Mouse (Mus musculus) lung, embryonic 14.5 days (tissue): ENCODE data around the gene Apol9a. TPM values are rescaled to one million over a fixed set of nuclear protein-coding genes. Genes with fewer than 3 reads are reported as not detected.
"Not testable (repeated sequence)": the region's sequence is repeated elsewhere in the genome, so short reads cannot be mapped to it uniquely, and the experiment has no call there.

Experiments used
- ATAC-seq: fragments of 200-750 bp; cut with Nextera tagmentation; 2 replicates; pipeline ENCODE4 v1.8.0; 2017; ENCODE audit warnings: mild to moderate bottlenecking, moderate TSS enrichment, moderate library complexity; ENCODE audit not compliant: insufficient read depth
- DNase-seq: peaks from one replicate; pipeline ENCODE4 v3.0.0-alpha.2; 2015
- H3K27ac ChIP-seq: fragments of 300-500 bp; sonication (generic); 2 replicates; pipeline ENCODE4 v1.5.1; 2014; ENCODE audit warnings: low read depth, mild to moderate bottlenecking, moderate library complexity
- H3K27me3 ChIP-seq: fragments of 300-500 bp; sonication (generic); 2 replicates; pipeline ENCODE4 v1.6.1; 2014; ENCODE audit warnings: low read length, control low read depth; ENCODE audit not compliant: insufficient read depth
- H3K36me3 ChIP-seq: fragments of 300-500 bp; sonication (generic); 2 replicates; pipeline ENCODE4 v1.6.1; 2014; ENCODE audit warnings: control low read depth; ENCODE audit not compliant: insufficient read depth
- H3K4me1 ChIP-seq: fragments of 300-500 bp; sonication (generic); 2 replicates; pipeline ENCODE4 v1.6.1; 2014; ENCODE audit warnings: antibody characterized with exemption, control low read depth; ENCODE audit not compliant: insufficient read depth
- H3K4me2 ChIP-seq: fragments of 300-500 bp; sonication (generic); 2 replicates; pipeline ENCODE4 v1.6.1; 2014; ENCODE audit warnings: mild to moderate bottlenecking
- H3K4me3 ChIP-seq: fragments of 300-500 bp; sonication (generic); 2 replicates; pipeline ENCODE4 v1.5.1; 2014; ENCODE audit warnings: low read depth, low read length
- H3K9ac ChIP-seq: fragments of 300-500 bp; sonication (generic); 2 replicates; pipeline ENCODE4 v1.6.1; 2014
- H3K9me3 ChIP-seq: fragments of 300-500 bp; sonication (generic); 2 replicates; pipeline ENCODE4 v1.6.1; 2016; ENCODE audit warnings: low read depth, low read length, control low read depth
- CTCF ChIP-seq: IDR thresholded peaks from 2 replicates; pipeline ENCODE4 v1.5.1; 2016; ENCODE audit warnings: antibody characterized with exemption, low read depth
- WGBS: fragments of 180-500 bp; shearing (Covaris S2); extraction: QIAGEN DNeasy Blood & Tissue Kit; methylation state at CpG from one replicate; pipeline ENCODE4 v1.1.7; 2014; 5-methylcytosine and 5-hydroxymethylcytosine counted together
- polyA plus RNA-seq: library from polyadenylated mRNA; unstranded; fragments of >200 nt; fragmentation: Nextera tagmentation; extraction: Ambion mirVana; gene quantifications from 2 replicates; pipeline ENCODE4 v1.2.1, GENCODE M21; 2014

The Apol9a gene
- polyA plus RNA-seq, 1 experiment from 2014 or later = not detected

- 22% methylated on average over 4 of the region's 4 CpGs for WGBS
- DNase-seq = peak; percentile 9
- not testable (repeated sequence) for H3K4me3 ChIP-seq, ATAC-seq, H3K9me3 ChIP-seq, H3K27ac ChIP-seq, H3K4me2 ChIP-seq, H3K9ac ChIP-seq, H3K27me3 ChIP-seq, H3K36me3 ChIP-seq, H3K4me1 ChIP-seq
- TF ChIP-seq CTCF = peak; percentile 49
These were observed 1.8 kb upstream of the Apol9a start for GRCm38 (mm10) chr15:77412695-77413094.

GRCm38 (mm10) chr15:77406370-77406769, 4.6 kb downstream of the Apol9a start:
- not testable (repeated sequence) for H3K4me1 ChIP-seq, H3K27ac ChIP-seq
- 59% methylated on average over 8 of the region's 10 CpGs for WGBS

GRCm38 (mm10) chr15:77399027-77399426, 11.9 kb downstream of the Apol9a start, which contains the start of gene Apol7a:
Apol7a (minus strand) TSS chr15:77399110.
- not testable (repeated sequence) for H3K4me3 ChIP-seq, H3K27me3 ChIP-seq, H3K9me3 ChIP-seq, ATAC-seq, H3K4me1 ChIP-seq, H3K9ac ChIP-seq, H3K36me3 ChIP-seq, H3K27ac ChIP-seq, H3K4me2 ChIP-seq
- peak; percentile 57 for TF ChIP-seq CTCF
- WGBS = 62% methylated on average over 9 of the region's 9 CpGs
- DNase-seq = peak; percentile 39

More at GRCm38 (mm10) chr15:77406370-77406769, 4.6 kb downstream of the Apol9a start:
- ATAC-seq, H3K36me3 ChIP-seq, H3K27me3 ChIP-seq, H3K9me3 ChIP-seq, H3K4me3 ChIP-seq, H3K4me2 ChIP-seq, H3K9ac ChIP-seq: not testable (repeated sequence)
- peak; percentile 11 for DNase-seq

- not testable (repeated sequence) for ATAC-seq, H3K27ac ChIP-seq, H3K9me3 ChIP-seq, H3K9ac ChIP-seq, H3K4me2 ChIP-seq, DNase-seq, H3K4me3 ChIP-seq, H3K27me3 ChIP-seq, H3K36me3 ChIP-seq, H3K4me1 ChIP-seq
- WGBS = 32% methylated on average over 11 of the region's 11 CpGs
These were observed 13.3 kb downstream of the Apol9a start for GRCm38 (mm10) chr15:77397450-77398132.

GRCm38 (mm10) chr15:77393832-77394231, 17.1 kb downstream of the Apol9a start:
- DNase-seq, H3K27me3 ChIP-seq, H3K9ac ChIP-seq, H3K4me2 ChIP-seq, H3K9me3 ChIP-seq, H3K4me3 ChIP-seq, H3K36me3 ChIP-seq, H3K27ac ChIP-seq, H3K4me1 ChIP-seq, ATAC-seq: not testable (repeated sequence)
- 47% methylated on average over 3 of the region's 3 CpGs for WGBS

- H3K27ac ChIP-seq = no peak overlapping the region
- H3K4me2 ChIP-seq = no peak overlapping the region
- DNase-seq (no peak), ATAC-seq (no peak)
- no peak overlapping the region for H3K9ac ChIP-seq
- WGBS = 79% methylated on average over 2 of the region's 2 CpGs
- no peak for TF ChIP-seq CTCF
- no peak overlapping the region for H3K4me3 ChIP-seq
- no peaks in the 10 kb centered on the region for H3K4me1 ChIP-seq
- H3K27me3 ChIP-seq = no peaks in the 10 kb centered on the region
- no peaks in the 10 kb centered on the region for H3K9me3 ChIP-seq
- H3K36me3 ChIP-seq = no peaks in the 10 kb centered on the region
These were observed 23.5 kb downstream of the Apol9a start for GRCm38 (mm10) chr15:77387462-77387861.

GRCm38 (mm10) chr15:77384340-77385030, 26.4 kb downstream of the Apol9a start:
- DNase-seq (no peak), ATAC-seq (no peak)
- H3K27ac ChIP-seq = no peak overlapping the region
- 85% methylated on average over 7 of the region's 7 CpGs for WGBS
- TF ChIP-seq CTCF = no peak
- H3K36me3 ChIP-seq = no peaks in the 10 kb centered on the region
- H3K9me3 ChIP-seq = no peaks in the 10 kb centered on the region
- H3K4me2 ChIP-seq = no peak overlapping the region
- H3K4me3 ChIP-seq = no peak overlapping the region
- H3K27me3 ChIP-seq = no peaks in the 10 kb centered on the region
- no peak overlapping the region for H3K9ac ChIP-seq
- no peaks in the 10 kb centered on the region for H3K4me1 ChIP-seq
